Mouse (Mus musculus) liver, postnatal 0 days (tissue): Measurements from ENCODE around the gene Arf4.

ENCODE experiments used
- CTCF ChIP-seq: sonication (generic); IDR thresholded peaks from 2 replicates; pipeline ENCODE4 v1.5.1; 2016; ENCODE audit warnings: antibody characterized with exemption, low read depth
- EP300 ChIP-seq: IDR thresholded peaks from 2 replicates; pipeline ENCODE4 v1.6.1; 2016; ENCODE audit warnings: antibody characterized with exemption, low read depth, mild to moderate bottlenecking

- no peak for TF ChIP-seq CTCF
- TF ChIP-seq EP300 = no peak
Measured at GRCm38 (mm10) chr14:26692974-26693373, 55.1 kb downstream of the Arf4 start, which contains the start of gene Dnah12.
